Mouse (Mus musculus) forebrain, postnatal 0 days (tissue): ENCODE measurements around the gene Asphd1. TPM values are rescaled to one million over a fixed set of nuclear protein-coding genes. Genes with fewer than 3 reads are reported as not detected.

Experiments used
- ATAC-seq: fragments of 200-750 bp; cut with Nextera tagmentation; 2 replicates; pipeline ENCODE4 v1.8.0; 2017; ENCODE audit warnings: mild to moderate bottlenecking, moderate library complexity
- DNase-seq: peaks from one replicate; pipeline ENCODE4 v3.0.0-alpha.2; 2015
- H3K27ac ChIP-seq: fragments of 300-500 bp; sonication (generic); 2 replicates; pipeline ENCODE4 v1.5.1; 2014; ENCODE audit warnings: low read depth, mild to moderate bottlenecking, antibody characterized with exemption, low read length, moderate library complexity, mixed read lengths
- H3K27me3 ChIP-seq: fragments of 300-500 bp; sonication (generic); 2 replicates; pipeline ENCODE4 v1.6.1; 2014; ENCODE audit warnings: mild to moderate bottlenecking, low read length, mixed read lengths; ENCODE audit not compliant: insufficient read depth
- H3K36me3 ChIP-seq: fragments of 300-500 bp; sonication (generic); 2 replicates; pipeline ENCODE4 v1.6.1; 2014; ENCODE audit warnings: mild to moderate bottlenecking, moderate library complexity; ENCODE audit not compliant: insufficient read depth
- H3K4me1 ChIP-seq: fragments of 300-500 bp; sonication (generic); 2 replicates; pipeline ENCODE4 v1.6.1; 2014; ENCODE audit warnings: antibody characterized with exemption; ENCODE audit not compliant: insufficient read depth
- H3K4me2 ChIP-seq: fragments of 300-500 bp; sonication (generic); 2 replicates; pipeline ENCODE4 v1.6.1; 2014; ENCODE audit warnings: low read depth, mild to moderate bottlenecking, moderate library complexity
- H3K4me3 ChIP-seq: fragments of 300-500 bp; sonication (generic); 2 replicates; pipeline ENCODE4 v1.5.1; 2014; ENCODE audit warnings: low read depth, low read length, mixed read lengths
- H3K9ac ChIP-seq: fragments of 300-500 bp; sonication (generic); 2 replicates; pipeline ENCODE4 v1.6.1; 2014; ENCODE audit warnings: mild to moderate bottlenecking
- H3K9me3 ChIP-seq: fragments of 300-500 bp; sonication (generic); 2 replicates; pipeline ENCODE4 v1.6.1; 2016; ENCODE audit warnings: low read length
- CTCF ChIP-seq: sonication (generic); IDR thresholded peaks from 2 replicates; pipeline ENCODE4 v1.5.1; 2016; ENCODE audit warnings: antibody characterized with exemption, control low read depth, low read depth
- WGBS: fragments of 180-500 bp; shearing (Covaris S2); extraction: QIAGEN DNeasy Blood & Tissue Kit; methylation state at CpG from one replicate; pipeline ENCODE4 v1.1.7; 2014; 5-methylcytosine and 5-hydroxymethylcytosine counted together
- polyA plus RNA-seq: library from polyadenylated mRNA; unstranded; fragments of >200 nt; fragmentation: Nextera tagmentation; extraction: Ambion mirVana; gene quantifications from 2 replicates; pipeline ENCODE4 v1.2.1, GENCODE M21; 2015
- total RNA-seq: library from RNA; depleted of rRNA; stranded (reverse); fragments of >200 nt; gene quantifications from 2 replicates; pipeline ENCODE4 v1.2.3, GENCODE M21; 2014; rRNA removed

The Asphd1 gene
- total and polyA plus RNA-seq, 2 experiments from 2014 or later: 13.6 to 37.2 TPM

DNA sequence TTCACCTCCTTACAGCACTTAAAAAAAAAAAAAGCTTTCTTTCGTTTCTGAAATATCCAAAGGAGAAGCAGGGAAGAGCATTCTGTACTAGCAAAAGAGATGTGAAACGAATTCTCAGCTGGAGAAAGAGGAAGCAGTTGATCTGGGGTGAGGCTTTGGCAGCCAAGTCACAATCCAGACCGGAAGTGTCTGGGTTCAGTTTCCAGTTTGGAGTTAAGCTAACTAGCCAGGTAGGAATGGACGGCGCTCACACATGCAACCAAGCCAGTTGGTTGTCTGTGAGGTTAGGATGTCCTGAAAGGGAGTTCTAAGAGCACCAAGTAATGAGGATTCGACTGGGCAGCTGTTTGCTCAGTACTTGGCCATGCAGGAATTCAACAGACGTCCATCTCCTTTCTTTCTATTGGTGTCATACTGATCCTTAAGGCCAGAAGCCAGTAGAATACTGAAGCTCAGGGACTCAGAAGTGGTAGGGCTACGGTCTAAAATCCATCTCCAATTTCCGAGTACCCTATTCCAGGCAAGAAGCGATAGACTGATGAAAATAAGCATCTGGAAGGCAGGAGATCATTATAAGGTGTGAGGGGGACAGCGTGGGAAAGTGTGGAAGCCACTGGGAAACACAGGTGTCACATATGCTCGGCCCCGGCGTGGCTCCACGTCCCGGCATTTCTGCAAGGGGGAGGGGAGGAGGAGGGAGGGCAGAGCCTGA lies 51.8 kb downstream of the Asphd1 start:
- Histone ChIP-seq H3K4me3 (peak overlapping the region; percentile 71), H3K4me1 (peaks cover 11% of the 10 kb centered on the region), H3K27ac (peak overlapping the region; percentile 88), H3K9ac (peak overlapping the region; percentile 88), H3K27me3 (no peaks in the 10 kb centered on the region), H3K9me3 (no peaks in the 10 kb centered on the region), H3K36me3 (no peaks in the 10 kb centered on the region), H3K4me2 (peak overlapping the region; percentile 83)
- 19% methylated on average over 16 of the region's 16 CpGs for WGBS
- ATAC-seq: no peak; the same call in 1 of the 2 replicates
- TF ChIP-seq CTCF: no peak
- no peak for DNase-seq

GRCm38 (mm10) chr7:126896912-126897311 lies 52.5 kb downstream of the Asphd1 start:
- Histone ChIP-seq H3K9ac (no peak overlapping the region), H3K9me3 (no peaks in the 10 kb centered on the region), H3K4me2 (0 out of 2 replicates have a peak overlapping the region, but pooled peaks have one; percentile 83), H3K4me3 (no peak overlapping the region), H3K27me3 (no peaks in the 10 kb centered on the region), H3K27ac (no peak overlapping the region), H3K4me1 (peaks cover 11% of the 10 kb centered on the region), H3K36me3 (no peaks in the 10 kb centered on the region)
- DNase-seq (no peak), ATAC-seq (no peak)
- no peak for TF ChIP-seq CTCF
- 87% methylated on average over 5 of the region's 5 CpGs for WGBS

Other genes with a start within 250 kb of the Asphd1 start
- gene Coro1a, start 241.8 kb downstream of the Asphd1 start, total RNA-seq: 121 and 169 TPM in 2 replicates
- gene Coro1a, start 241.8 kb downstream of the Asphd1 start, polyA plus RNA-seq: 118 and 146 TPM in 2 replicates
- gene Mapk3, start 190.0 kb downstream of the Asphd1 start, total RNA-seq: 108 and 131 TPM in 2 replicates
- gene Mapk3, start 190.0 kb downstream of the Asphd1 start, polyA plus RNA-seq: 118 and 133 TPM in 2 replicates
- 1.2 and 2.5 TPM in 2 replicates for gene Gdpd3, start 183.2 kb downstream of the Asphd1 start, total RNA-seq
- 0.93 and 0.97 TPM in 2 replicates for gene Gdpd3, start 183.2 kb downstream of the Asphd1 start, polyA plus RNA-seq
- 162 and 237 TPM in 2 replicates for gene Ypel3, start 172.6 kb downstream of the Asphd1 start, total RNA-seq
- 223 and 250 TPM in 2 replicates for gene Ypel3, start 172.6 kb downstream of the Asphd1 start, polyA plus RNA-seq
- 0.31 and 0.38 TPM in 2 replicates for gene Tbx6, start 168.1 kb downstream of the Asphd1 start, total RNA-seq
- gene Tbx6, start 168.1 kb downstream of the Asphd1 start, polyA plus RNA-seq: 0.10 and 0.11 TPM in 2 replicates
- gene Ppp4c, start 157.1 kb downstream of the Asphd1 start, total RNA-seq: 114 and 119 TPM in 2 replicates
- 161 and 172 TPM in 2 replicates for gene Ppp4c, start 157.1 kb downstream of the Asphd1 start, polyA plus RNA-seq
- 33.2 and 34.4 TPM in 2 replicates for gene Fam57b, start 151.9 kb downstream of the Asphd1 start, total RNA-seq
- 39.0 and 42.6 TPM in 2 replicates for gene Fam57b, start 151.9 kb downstream of the Asphd1 start, polyA plus RNA-seq
- gene 4930451I11Rik, start 117.9 kb downstream of the Asphd1 start, total RNA-seq: not detected in 2 replicates
- 0.62 TPM in 1 of 2 replicates, not detected in the other for gene 4930451I11Rik, start 117.9 kb downstream of the Asphd1 start, polyA plus RNA-seq
- 35.7 and 148 TPM in 2 replicates for gene Doc2a, start 102.2 kb downstream of the Asphd1 start, total RNA-seq
- gene Doc2a, start 102.2 kb downstream of the Asphd1 start, polyA plus RNA-seq: 31.5 and 32.5 TPM in 2 replicates
- gene Hirip3, start 87.6 kb downstream of the Asphd1 start, total RNA-seq: 11.7 and 21.3 TPM in 2 replicates
- 9.9 and 19.5 TPM in 2 replicates for gene Hirip3, start 87.6 kb downstream of the Asphd1 start, polyA plus RNA-seq
- 62.8 and 69.9 TPM in 2 replicates for gene Ino80e, start 87.2 kb downstream of the Asphd1 start, total RNA-seq
- 102 and 107 TPM in 2 replicates for gene Ino80e, start 87.2 kb downstream of the Asphd1 start, polyA plus RNA-seq
- 100 and 110 TPM in 2 replicates for gene Taok2, start 64.9 kb downstream of the Asphd1 start, total RNA-seq
- 30.5 and 42.6 TPM in 2 replicates for gene Taok2, start 64.9 kb downstream of the Asphd1 start, polyA plus RNA-seq
- gene Tmem219, start 26.7 kb downstream of the Asphd1 start, total RNA-seq: 22.8 and 23.8 TPM in 2 replicates
- gene Tmem219, start 26.7 kb downstream of the Asphd1 start, polyA plus RNA-seq: 44.7 and 45.4 TPM in 2 replicates
- 140 and 142 TPM in 2 replicates for gene Kctd13, start 20.7 kb downstream of the Asphd1 start, total RNA-seq
- 218 and 222 TPM in 2 replicates for gene Kctd13, start 20.7 kb downstream of the Asphd1 start, polyA plus RNA-seq
- 104 and 160 TPM in 2 replicates for gene Sez6l2, start 981 bp upstream of the Asphd1 start, total RNA-seq
- 38.3 and 45.3 TPM in 2 replicates for gene Sez6l2, start 981 bp upstream of the Asphd1 start, polyA plus RNA-seq
- 120 and 158 TPM in 2 replicates for gene Cdipt, start 26.3 kb upstream of the Asphd1 start, total RNA-seq
- gene Cdipt, start 26.3 kb upstream of the Asphd1 start, polyA plus RNA-seq: 134 and 137 TPM in 2 replicates
- gene Cdiptos, start 26.5 kb upstream of the Asphd1 start, total RNA-seq: not detected in 2 replicates
- gene Cdiptos, start 26.5 kb upstream of the Asphd1 start, polyA plus RNA-seq: 0.53 and 0.62 TPM in 2 replicates
- gene Mvp, start 65.0 kb upstream of the Asphd1 start, total RNA-seq: 4.8 and 6.9 TPM in 2 replicates
- 3.3 and 3.4 TPM in 2 replicates for gene Mvp, start 65.0 kb upstream of the Asphd1 start, polyA plus RNA-seq
- 3.8 TPM in 1 of 2 replicates, not detected in the other for gene Pagr1b, start 66.9 kb upstream of the Asphd1 start, total RNA-seq
- 1.0 TPM in 1 of 2 replicates, not detected in the other for gene Pagr1b, start 66.9 kb upstream of the Asphd1 start, polyA plus RNA-seq
- 19.2 and 21.9 TPM in 2 replicates for gene Pagr1a, start 67.8 kb upstream of the Asphd1 start, total RNA-seq
- gene Pagr1a, start 67.8 kb upstream of the Asphd1 start, polyA plus RNA-seq: 18.1 and 31.6 TPM in 2 replicates
- gene Gm42742, start 71.5 kb upstream of the Asphd1 start, total RNA-seq: 49.1 and 53.6 TPM in 2 replicates
- gene Gm42742, start 71.5 kb upstream of the Asphd1 start, polyA plus RNA-seq: 36.7 and 42.2 TPM in 2 replicates
- 68.2 and 77.8 TPM in 2 replicates for gene Prrt2, start 71.6 kb upstream of the Asphd1 start, total RNA-seq
- gene Prrt2, start 71.6 kb upstream of the Asphd1 start, polyA plus RNA-seq: 84.1 and 84.3 TPM in 2 replicates
- gene Maz, start 77.5 kb upstream of the Asphd1 start, total RNA-seq: 176 and 200 TPM in 2 replicates
- 69.5 and 73.9 TPM in 2 replicates for gene Maz, start 77.5 kb upstream of the Asphd1 start, polyA plus RNA-seq
- 6.2 and 6.5 TPM in 2 replicates for gene Kif22, start 92.9 kb upstream of the Asphd1 start, total RNA-seq
- 16.6 and 17.3 TPM in 2 replicates for gene Kif22, start 92.9 kb upstream of the Asphd1 start, polyA plus RNA-seq
- gene Zg16, start 137.7 kb upstream of the Asphd1 start, total RNA-seq: not detected in 2 replicates
- gene Zg16, start 137.7 kb upstream of the Asphd1 start, polyA plus RNA-seq: not detected in 2 replicates
- 1.4 and 1.5 TPM in 2 replicates for gene AI467606, start 141.8 kb upstream of the Asphd1 start, total RNA-seq
- 1.1 and 1.3 TPM in 2 replicates for gene AI467606, start 141.8 kb upstream of the Asphd1 start, polyA plus RNA-seq
- gene Qprt, start 172.6 kb upstream of the Asphd1 start, total RNA-seq: 0.54 and 0.90 TPM in 2 replicates
- gene Qprt, start 172.6 kb upstream of the Asphd1 start, polyA plus RNA-seq: 0.84 and 1.2 TPM in 2 replicates
- gene Spn, start 188.2 kb upstream of the Asphd1 start, total RNA-seq: 0.14 and 0.15 TPM in 2 replicates
- 0.10 TPM in 1 of 2 replicates, not detected in the other for gene Spn, start 188.2 kb upstream of the Asphd1 start, polyA plus RNA-seq
- 89.9 and 131 TPM in 2 replicates for gene Cd2bp2, start 246.5 kb upstream of the Asphd1 start, total RNA-seq
- 55.0 and 67.5 TPM in 2 replicates for gene Cd2bp2, start 246.5 kb upstream of the Asphd1 start, polyA plus RNA-seq